Comparison of ENCODE assay signal across 17 mouse cellular contexts in genomic region chr10:8921098-8921693, GRCm38 (mm10). TPM values are rescaled to one million over a fixed set of nuclear protein-coding genes. Genes with fewer than 3 reads are reported as not detected.
A peak's percentile ranks its signal among the peaks of the same experiment; 100 is the strongest.
DNase-seq lines count a peak whose midpoint lies in the region; ATAC-seq lines count a peak whose summit lies in the region.
"Had no signal": no experiment of that assay in that cellular context is flagged by ENCODE, and none has a peak within 500 bp of the region (broad histone marks: within the 10 kb centered on the region; RNA-seq: fewer than 3 reads in every experiment).

No protein-coding gene starts in this region.

- no peak overlapping the region for H3K4me2 ChIP-seq in forebrain, embryonic 13.5 days
- no peak overlapping the region for H3K4me2 ChIP-seq in forebrain, embryonic 11.5 days (ENCODE audit: low read depth, low read length, severe bottlenecking)
- no peak overlapping the region for H3K4me2 ChIP-seq in hindbrain, embryonic 11.5 days (replicated peaks; ENCODE audit: low read depth, low read length)
- no peak overlapping the region for H3K4me2 ChIP-seq in midbrain, embryonic 12.5 days (replicated peaks)
- H3K4me2 ChIP-seq: kidney, embryonic 15.5 days had no signal

- peak; percentile 62 for ATAC-seq in forebrain, embryonic 13.5 days
- no peak for ATAC-seq in forebrain, embryonic 11.5 days (replicated peaks; ENCODE audit: low FRiP score)
- no peak for ATAC-seq in hindbrain, embryonic 11.5 days (ENCODE audit: low FRiP score)
- peak; percentile 84 for ATAC-seq in midbrain, embryonic 12.5 days (ENCODE audit: low FRiP score, low read depth)
- ATAC-seq: intestine, embryonic 16.5 days; liver, postnatal 0 days had no signal

- H3K27me3 ChIP-seq in forebrain, embryonic 13.5 days = no peaks in the 10 kb centered on the region
- no peaks in the 10 kb centered on the region for H3K27me3 ChIP-seq in forebrain, embryonic 11.5 days (ENCODE audit: control insufficient read depth, insufficient read depth, low read length)
- no peaks in the 10 kb centered on the region for H3K27me3 ChIP-seq in hindbrain, embryonic 11.5 days (ENCODE audit: control insufficient read depth, insufficient read depth, low read length)
- H3K27me3 ChIP-seq in midbrain, embryonic 12.5 days = no peaks in the 10 kb centered on the region
- H3K27me3 ChIP-seq: kidney, embryonic 15.5 days had no signal

- 41% methylated on average over 11 of the region's 11 CpGs for WGBS in forebrain, embryonic 13.5 days
- 44% methylated on average over 11 of the region's 11 CpGs for WGBS in forebrain, embryonic 11.5 days
- WGBS in hindbrain, embryonic 11.5 days = 54% methylated on average over 11 of the region's 11 CpGs
- 29% methylated on average over 11 of the region's 11 CpGs for WGBS in midbrain, embryonic 12.5 days

- H3K9me3 ChIP-seq in forebrain, embryonic 13.5 days (replicated peaks) = no peaks in the 10 kb centered on the region
- H3K9me3 ChIP-seq in forebrain, embryonic 11.5 days (ENCODE audit: control insufficient read depth, low read length) = no peaks in the 10 kb centered on the region
- H3K9me3 ChIP-seq in hindbrain, embryonic 11.5 days (ENCODE audit: control insufficient read depth, low read length) = no peaks in the 10 kb centered on the region
- no peaks in the 10 kb centered on the region for H3K9me3 ChIP-seq in midbrain, embryonic 12.5 days
- H3K9me3 ChIP-seq: kidney, embryonic 15.5 days had no signal

- no peaks in the 10 kb centered on the region for H3K36me3 ChIP-seq in forebrain, embryonic 13.5 days (ENCODE audit: poor library complexity, severe bottlenecking)
- H3K36me3 ChIP-seq in forebrain, embryonic 11.5 days (ENCODE audit: control insufficient read depth, insufficient read depth, low read length) = no peaks in the 10 kb centered on the region
- no peaks in the 10 kb centered on the region for H3K36me3 ChIP-seq in hindbrain, embryonic 11.5 days (ENCODE audit: control insufficient read depth, insufficient read depth, low read length)
- H3K36me3 ChIP-seq in midbrain, embryonic 12.5 days = no peaks in the 10 kb centered on the region
- H3K36me3 ChIP-seq: kidney, embryonic 15.5 days had no signal

- 0 out of 2 replicates have a peak overlapping the region, but pooled peaks have one; percentile 35 for H3K27ac ChIP-seq in forebrain, embryonic 13.5 days
- no peak overlapping the region for H3K27ac ChIP-seq in forebrain, embryonic 11.5 days (ENCODE audit: low read depth, low read length)
- H3K27ac ChIP-seq in hindbrain, embryonic 11.5 days (ENCODE audit: low read depth, low read length) = no peak overlapping the region
- peak overlapping the region; percentile 52; the same call in 1 of the 2 replicates for H3K27ac ChIP-seq in midbrain, embryonic 12.5 days (replicated peaks)
- H3K27ac ChIP-seq: kidney, embryonic 15.5 days had no signal

- DNase-seq in forebrain, embryonic 11.5 days (ENCODE audit: low spot score) = no peak
- peak; percentile 34 for DNase-seq in hindbrain, embryonic 11.5 days (ENCODE audit: low spot score)
- DNase-seq in thymus, adult 18-20 months = no peak
- DNase-seq in natural killer cell, adult 2 months (ENCODE audit: low spot score in 2 of 2) = no peak
- DNase-seq in frontal cortex, postnatal 36 days (ENCODE audit: low spot score in 2 of 2) = no peak
- DNase-seq: adrenal gland, adult 8-10 months; cerebellum, adult 18-20 months; gastrocnemius, postnatal 14 days; liver; liver, postnatal 0 days; lung, postnatal 14 days; right cerebral cortex, postnatal 14 days; thymus, postnatal 25 days had no signal

- H3K4me1 ChIP-seq in forebrain, embryonic 13.5 days = 0 out of 2 replicates have a peak, but pooled peaks cover 7% of the 10 kb centered on the region
- no peaks in the 10 kb centered on the region for H3K4me1 ChIP-seq in forebrain, embryonic 11.5 days (replicated peaks; ENCODE audit: control insufficient read depth, insufficient read depth, low read length)
- H3K4me1 ChIP-seq in hindbrain, embryonic 11.5 days (replicated peaks; ENCODE audit: control insufficient read depth, insufficient read depth, low read length) = no peaks in the 10 kb centered on the region
- peaks cover 10% of the 10 kb centered on the region for H3K4me1 ChIP-seq in midbrain, embryonic 12.5 days
- H3K4me1 ChIP-seq: kidney, embryonic 15.5 days had no signal

- no peak overlapping the region for H3K4me3 ChIP-seq in forebrain, embryonic 13.5 days
- no peak overlapping the region for H3K4me3 ChIP-seq in forebrain, embryonic 11.5 days (ENCODE audit: low read depth, low read length)
- H3K4me3 ChIP-seq in hindbrain, embryonic 11.5 days (ENCODE audit: low read depth, low read length) = no peak overlapping the region
- H3K4me3 ChIP-seq in midbrain, embryonic 12.5 days = no peak overlapping the region
- H3K4me3 ChIP-seq: kidney, embryonic 15.5 days had no signal

- no peak overlapping the region for H3K9ac ChIP-seq in forebrain, embryonic 13.5 days
- H3K9ac ChIP-seq in forebrain, embryonic 11.5 days (ENCODE audit: low read length) = no peak overlapping the region
- no peak overlapping the region for H3K9ac ChIP-seq in hindbrain, embryonic 11.5 days (ENCODE audit: low read depth, low read length)
- no peak overlapping the region for H3K9ac ChIP-seq in midbrain, embryonic 12.5 days (replicated peaks)
- H3K9ac ChIP-seq: kidney, embryonic 15.5 days; liver, postnatal 0 days had no signal

RNA-seq across cellular contexts. Expression of gene Sash1, which starts 35.3 kb away (rescaled TPM):
- polyA plus RNA-seq in forebrain, embryonic 13.5 days (2015; fragmentation: Nextera tagmentation; extraction: Ambion mirVana) = 2.5 and 3.3 TPM in 2 replicates
- 2.2 and 4.5 TPM in 2 replicates for polyA plus RNA-seq in forebrain, embryonic 11.5 days (2014; fragmentation: Nextera tagmentation; extraction: Ambion mirVana)
- polyA plus RNA-seq in hindbrain, embryonic 11.5 days (2014; fragmentation: Nextera tagmentation; extraction: Ambion mirVana) = 5.2 and 6.5 TPM in 2 replicates
- 4.4 and 6.8 TPM in 2 replicates for polyA plus RNA-seq in midbrain, embryonic 12.5 days (2016; fragmentation: Nextera tagmentation; extraction: Ambion mirVana)

Comparison
In these comparisons a context has a peak if more than half of its experiments do, and no peak if none do; other contexts are left out.
1. ATAC-seq: peak in forebrain, embryonic 13.5 days (single experiment) and midbrain, embryonic 12.5 days (single experiment); none in forebrain, embryonic 11.5 days (single experiment) and hindbrain, embryonic 11.5 days (single experiment).
2. H3K27ac ChIP-seq: peak in forebrain, embryonic 13.5 days (single experiment) and midbrain, embryonic 12.5 days (single experiment); none in forebrain, embryonic 11.5 days (single experiment) and hindbrain, embryonic 11.5 days (single experiment).